Mouse (Mus musculus): ENCODE results near the gene Pbld1. TPM values are rescaled to one million over a fixed set of nuclear protein-coding genes. Genes with fewer than 3 reads are reported as not detected.
A peak's percentile ranks its signal among the peaks of the same experiment; 100 is the strongest.

Gene Pbld1
- total and polyA plus RNA-seq, 2 experiments = 166 to 226 TPM

DNA sequence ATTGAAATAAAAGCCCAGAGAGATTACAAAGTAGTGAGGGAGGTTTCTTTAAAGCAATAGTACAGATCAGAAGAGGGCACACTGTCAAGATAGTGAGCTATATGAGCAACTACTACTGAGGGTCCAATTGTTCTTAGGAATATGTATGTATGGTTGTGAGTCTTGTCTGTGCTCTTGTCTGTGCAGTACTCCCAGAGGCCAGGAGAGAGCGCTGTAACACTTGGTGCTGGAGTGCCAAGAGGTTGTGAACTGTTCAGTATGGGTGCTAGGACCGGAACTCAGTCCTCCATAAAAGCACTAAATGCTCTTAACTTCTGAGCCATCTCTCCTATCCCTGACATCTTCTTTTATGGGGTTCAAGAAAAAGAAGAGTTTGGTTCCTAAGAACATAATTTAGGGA, 5.4 kb upstream of the Pbld1 start:
- Histone ChIP-seq H3K9ac (ENCODE audit: low read depth, low read length) (no peak overlapping the region), H3K4me3 (ENCODE audit: insufficient read depth, low read depth, low read length) (no peak overlapping the region), H3K79me2 (ENCODE audit: control insufficient read depth, insufficient read depth, low read length) (no peaks in the 10 kb centered on the region), H3K36me3 (ENCODE audit: control insufficient read depth, insufficient read depth, low read length) (peaks cover 48% of the 10 kb centered on the region), H3K27me3 (ENCODE audit: control insufficient read depth, insufficient read depth, low read length) (no peaks in the 10 kb centered on the region), H3K27ac (replicated peaks; ENCODE audit: insufficient read depth, low read depth, low read length) (no peak overlapping the region), H3K4me1 (ENCODE audit: control insufficient read depth, insufficient read depth, low read length) (peaks cover 10% of the 10 kb centered on the region; the same call in 1 of the 2 replicates)
- 81% methylated on average over 2 of the region's 2 CpGs for WGBS
- TF ChIP-seq CTCF (IDR thresholded peaks at IDR 0.05; ENCODE audit: low read depth, low read length) (peak; percentile 46; the same call in 1 of the 2 replicates), POLR2A (IDR thresholded peaks at IDR 0.05; ENCODE audit: extremely low read depth, insufficient read depth, low read length) (no peak)
- DNase-seq (ENCODE audit: extremely low read depth, low read depth, low spot score) = no peak

DNA sequence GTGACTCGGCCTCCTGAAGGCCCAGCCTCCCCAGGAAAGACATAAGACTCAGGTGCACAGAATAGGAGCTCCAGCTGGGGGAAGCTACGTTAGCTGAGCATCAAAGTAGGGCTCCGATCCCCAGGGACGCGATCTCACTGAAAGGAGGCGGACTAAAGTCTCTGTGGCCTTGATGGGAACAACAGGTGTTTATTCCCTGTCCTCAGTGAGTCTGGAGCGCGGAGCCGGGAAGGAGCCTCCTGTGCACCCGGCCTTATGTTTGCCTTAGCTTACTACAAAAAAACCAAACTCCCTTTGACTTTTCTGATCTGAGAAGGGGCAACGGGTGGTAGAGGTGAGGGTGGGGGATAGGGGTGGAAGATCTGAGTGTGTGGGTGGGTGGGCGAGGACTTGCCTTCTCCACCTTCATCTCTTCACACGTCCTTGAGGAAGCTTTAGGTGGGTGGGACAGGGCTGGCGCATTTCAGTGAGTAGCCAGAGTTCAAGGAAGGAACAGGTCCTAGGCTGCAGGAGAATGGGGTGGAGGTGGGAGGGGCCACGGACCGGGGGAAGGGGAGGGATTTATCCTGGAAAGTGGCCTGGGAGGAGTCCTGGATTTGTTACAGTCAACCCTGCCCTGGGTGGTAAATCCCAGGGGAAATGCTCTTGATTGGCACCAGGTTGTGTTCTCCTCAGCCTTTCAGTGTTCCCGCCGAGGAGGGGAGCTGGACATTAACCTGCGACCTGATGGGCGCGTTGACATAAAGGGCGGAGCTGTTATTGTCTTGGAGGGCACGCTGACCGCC, 2.8 kb upstream of the Pbld1 start:
- no peak overlapping the region for H3K4me3 ChIP-seq (ENCODE audit: insufficient read depth, low read depth, low read length)
- WGBS = 61% methylated on average over 24 of the region's 24 CpGs
- no peak for TF ChIP-seq POLR2A (IDR thresholded peaks at IDR 0.05; ENCODE audit: extremely low read depth, insufficient read depth, low read length)
- no peak for TF ChIP-seq CTCF (IDR thresholded peaks at IDR 0.05; ENCODE audit: low read depth, low read length)
- peaks cover 41% of the 10 kb centered on the region for H3K36me3 ChIP-seq (ENCODE audit: control insufficient read depth, insufficient read depth, low read length)
- no peaks in the 10 kb centered on the region for H3K27me3 ChIP-seq (ENCODE audit: control insufficient read depth, insufficient read depth, low read length)
- no peak overlapping the region for H3K27ac ChIP-seq (replicated peaks; ENCODE audit: insufficient read depth, low read depth, low read length)
- peaks cover 7% of the 10 kb centered on the region; the same call in 1 of the 2 replicates for H3K4me1 ChIP-seq (ENCODE audit: control insufficient read depth, insufficient read depth, low read length)
- H3K79me2 ChIP-seq (ENCODE audit: control insufficient read depth, insufficient read depth, low read length) = no peaks in the 10 kb centered on the region
- no peak overlapping the region for H3K9ac ChIP-seq (ENCODE audit: low read depth, low read length)
- DNase-seq (ENCODE audit: extremely low read depth, low read depth, low spot score) = peak; percentile 71

DNA sequence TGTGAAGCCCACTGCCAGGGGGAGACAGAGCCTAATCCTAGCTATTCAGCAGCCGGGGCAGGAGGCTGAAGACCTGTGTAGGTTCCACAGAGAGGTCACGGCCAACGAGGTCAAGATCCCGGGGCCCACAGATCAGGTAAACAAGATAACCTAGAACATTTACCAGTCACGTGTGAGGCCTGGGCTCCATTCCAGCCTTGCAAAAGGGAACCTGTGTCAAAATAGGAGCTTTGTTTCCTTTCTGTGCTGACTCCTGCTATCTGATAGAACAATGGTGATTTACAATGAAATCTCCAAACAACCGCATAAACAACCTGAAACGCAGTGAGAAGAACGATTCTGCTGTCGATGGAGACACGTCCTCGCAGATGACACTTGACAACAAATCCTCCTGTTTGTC, 444 bp downstream of the Pbld1 start:
- TF ChIP-seq CTCF (IDR thresholded peaks at IDR 0.05; ENCODE audit: low read depth, low read length) (0 out of 2 replicates have a peak, but pooled peaks have one; percentile 20), POLR2A (IDR thresholded peaks at IDR 0.05; ENCODE audit: extremely low read depth, insufficient read depth, low read length) (no peak)
- DNase-seq (ENCODE audit: extremely low read depth, low read depth, low spot score) = peak; percentile 97
- H3K27ac ChIP-seq (replicated peaks; ENCODE audit: insufficient read depth, low read depth, low read length) = peak overlapping the region; percentile 86
- 11% methylated on average over 11 of the region's 11 CpGs for whole genome bisulfite sequencing
- H3K79me2 ChIP-seq (ENCODE audit: control insufficient read depth, insufficient read depth, low read length) = peaks cover 5% of the 10 kb centered on the region; the same call in 1 of the 2 replicates
- peaks cover 12% of the 10 kb centered on the region for H3K4me1 ChIP-seq (ENCODE audit: control insufficient read depth, insufficient read depth, low read length)
- no peak overlapping the region; the same call in 1 of the 2 replicates for H3K4me3 ChIP-seq (ENCODE audit: insufficient read depth, low read depth, low read length)
- peak overlapping the region; percentile 49 for H3K9ac ChIP-seq (ENCODE audit: low read depth, low read length)
- no peaks in the 10 kb centered on the region for H3K27me3 ChIP-seq (ENCODE audit: control insufficient read depth, insufficient read depth, low read length)
- peaks cover 20% of the 10 kb centered on the region for H3K36me3 ChIP-seq (ENCODE audit: control insufficient read depth, insufficient read depth, low read length)

DNA sequence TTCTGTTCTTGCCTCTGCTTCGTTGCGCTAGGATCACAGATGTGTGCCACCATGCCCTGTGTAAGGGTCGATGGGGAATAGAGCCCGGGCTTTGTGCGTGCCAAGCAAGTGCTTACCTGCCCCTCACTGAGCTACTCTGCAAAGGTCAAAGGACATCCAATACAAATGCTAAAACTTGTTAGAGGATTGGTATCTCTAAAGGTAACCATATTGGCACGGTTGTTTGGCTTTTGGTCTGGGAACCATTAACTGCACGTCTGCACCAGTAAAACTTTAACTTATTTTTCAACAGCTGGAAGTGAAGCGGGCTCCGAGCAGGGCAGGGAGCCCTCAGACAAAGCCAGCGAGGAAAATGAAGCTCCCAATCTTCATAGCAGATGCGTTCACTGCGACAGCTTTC, 1.3 kb downstream of the Pbld1 start:
- Histone ChIP-seq H3K9ac (ENCODE audit: low read depth, low read length) (peak overlapping the region; percentile 83), H3K27me3 (ENCODE audit: control insufficient read depth, insufficient read depth, low read length) (no peaks in the 10 kb centered on the region), H3K4me1 (ENCODE audit: control insufficient read depth, insufficient read depth, low read length) (peaks cover 17% of the 10 kb centered on the region), H3K27ac (replicated peaks; ENCODE audit: insufficient read depth, low read depth, low read length) (peak overlapping the region; percentile 98), H3K36me3 (ENCODE audit: control insufficient read depth, insufficient read depth, low read length) (peaks cover 18% of the 10 kb centered on the region), H3K4me3 (ENCODE audit: insufficient read depth, low read depth, low read length) (peak overlapping the region; percentile 79), H3K79me2 (ENCODE audit: control insufficient read depth, insufficient read depth, low read length) (peaks cover 5% of the 10 kb centered on the region; the same call in 1 of the 2 replicates)
- 18% methylated on average over 12 of the region's 12 CpGs for WGBS
- TF ChIP-seq CTCF (IDR thresholded peaks at IDR 0.05; ENCODE audit: low read depth, low read length) = no peak
- 0 out of 2 replicates have a peak, but pooled peaks have one; percentile 42 for TF ChIP-seq POLR2A (IDR thresholded peaks at IDR 0.05; ENCODE audit: extremely low read depth, insufficient read depth, low read length)
- peak; percentile 100 for DNase-seq (ENCODE audit: extremely low read depth, low read depth, low spot score)

DNA sequence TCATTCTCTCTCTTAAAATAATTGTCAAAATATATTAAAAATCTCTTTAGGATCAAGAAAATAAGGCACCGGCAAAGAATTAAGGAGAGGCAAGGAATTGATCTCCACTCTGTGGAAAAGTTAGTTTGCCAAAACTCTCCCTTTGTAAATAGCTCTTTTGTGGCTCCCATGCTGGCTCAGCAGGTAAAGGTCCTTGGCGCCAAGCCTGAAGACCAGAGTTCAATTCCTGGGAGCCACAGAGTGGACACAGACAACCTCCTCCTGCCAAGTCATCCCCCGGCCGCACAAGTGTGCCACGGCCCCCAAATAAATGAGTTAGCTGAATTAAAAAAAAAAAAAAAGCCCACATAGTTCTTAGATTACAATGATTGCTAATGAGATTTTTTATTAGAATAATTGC, 2.7 kb downstream of the Pbld1 start:
- H3K36me3 ChIP-seq (ENCODE audit: control insufficient read depth, insufficient read depth, low read length) = peaks cover 24% of the 10 kb centered on the region
- peaks cover 23% of the 10 kb centered on the region for H3K4me1 ChIP-seq (ENCODE audit: control insufficient read depth, insufficient read depth, low read length)
- H3K9ac ChIP-seq (ENCODE audit: low read depth, low read length) = no peak overlapping the region; the same call in 1 of the 2 replicates
- peaks cover 5% of the 10 kb centered on the region; the same call in 1 of the 2 replicates for H3K79me2 ChIP-seq (ENCODE audit: control insufficient read depth, insufficient read depth, low read length)
- no peak for TF ChIP-seq CTCF (IDR thresholded peaks at IDR 0.05; ENCODE audit: low read depth, low read length)
- TF ChIP-seq POLR2A (IDR thresholded peaks at IDR 0.05; ENCODE audit: extremely low read depth, insufficient read depth, low read length) = no peak
- 21% methylated on average over 5 of the region's 5 CpGs for WGBS
- no peaks in the 10 kb centered on the region for H3K27me3 ChIP-seq (ENCODE audit: control insufficient read depth, insufficient read depth, low read length)
- H3K27ac ChIP-seq (replicated peaks; ENCODE audit: insufficient read depth, low read depth, low read length) = peak overlapping the region; percentile 98
- peak; percentile 92 for DNase-seq (ENCODE audit: extremely low read depth, low read depth, low spot score)
- H3K4me3 ChIP-seq (ENCODE audit: insufficient read depth, low read depth, low read length) = peak overlapping the region; percentile 79
